Mouse (Mus musculus): ENCODE results near the gene Gm5565. TPM values are rescaled to one million over a fixed set of nuclear protein-coding genes. Genes with fewer than 3 reads are reported as not detected.
"Not testable (repeated sequence)": the region's sequence is repeated elsewhere in the genome, so short reads cannot be mapped to it uniquely, and the experiment has no call there.

Gm5565 gene
- polyA plus RNA-seq (2012; rRNA removed) = not detected in 2 replicates
- polyA plus RNA-seq (2014; fragmentation: Nextera tagmentation; extraction: Ambion mirVana) = not detected in 2 replicates

DNA sequence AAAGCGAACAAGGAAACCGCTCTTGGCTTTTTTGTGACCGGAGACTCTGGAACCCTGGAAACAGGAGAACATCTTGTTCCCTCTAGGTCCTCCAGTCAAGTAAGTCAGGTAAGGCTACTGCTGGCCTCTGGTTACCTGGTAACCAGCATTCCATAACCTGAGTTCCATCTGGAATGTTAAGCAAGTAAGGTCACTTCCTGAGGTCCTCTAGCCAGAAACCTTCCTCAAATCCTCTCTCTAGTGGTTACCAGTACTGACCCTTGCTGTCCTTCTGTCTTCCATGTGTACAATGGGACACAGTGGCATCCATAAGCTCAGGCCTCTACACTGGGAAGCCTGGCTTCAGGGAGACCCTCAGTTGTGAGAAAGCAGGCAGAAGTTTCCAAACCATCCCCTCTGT is at the start of gene Gm5565:
TSS of gene Gm5565 (minus strand) at position 101 of the 400 bp plus-strand sequence.
- DNase-seq (ENCODE audit: low read depth in 3 of 3, low spot score in 3 of 3); H3K4me1 ChIP-seq (replicated peaks; ENCODE audit: control insufficient read depth in 2 of 2, insufficient read depth in 2 of 2, low read length in 1 of 2); H3K9ac ChIP-seq (replicated peaks); H3K4me2 ChIP-seq (ENCODE audit: low read depth); ATAC-seq (ENCODE audit: insufficient read depth); H3K27me3 ChIP-seq (ENCODE audit: control insufficient read depth, insufficient read depth, low read length); H3K36me3 ChIP-seq (replicated peaks; ENCODE audit: control insufficient read depth, insufficient read depth, low read depth); H3K9me3 ChIP-seq (ENCODE audit: control insufficient read depth, low read length); H3K27ac ChIP-seq; H3K4me3 ChIP-seq (ENCODE audit: insufficient read depth in 1 of 2, low read depth in 2 of 2, low read length in 2 of 2): not testable (repeated sequence)
- WGBS (ENCODE audit: insufficient replicate concordance) = 84% methylated on average over 3 of the region's 3 CpGs

DNA sequence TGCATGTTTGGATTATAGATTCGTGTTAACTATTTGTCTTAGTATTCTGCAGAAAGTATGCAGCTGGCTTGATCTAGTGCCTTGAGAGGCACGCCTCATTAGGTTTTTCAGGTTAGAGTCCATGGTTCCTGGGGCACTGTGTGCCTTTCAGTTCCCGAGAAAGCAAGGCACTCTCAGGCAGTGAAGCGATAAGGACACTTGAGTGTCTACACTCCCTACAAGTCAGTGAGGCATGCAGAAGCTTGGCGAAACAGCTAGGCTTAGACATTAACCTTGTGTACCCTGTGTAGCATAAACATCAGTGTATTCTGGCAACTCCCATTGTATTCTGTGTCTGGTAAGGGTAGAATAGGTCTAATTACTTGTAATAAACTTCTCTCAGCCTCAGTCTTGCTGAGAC is 45.2 kb upstream of the Gm5565 start:
- Histone ChIP-seq H3K9ac (replicated peaks) (no peak overlapping the region), H3K9me3 (ENCODE audit: control insufficient read depth, low read length) (peaks cover 2% of the 10 kb centered on the region; the same call in 1 of the 2 replicates), H3K27ac (no peak overlapping the region), H3K36me3 (replicated peaks; ENCODE audit: control insufficient read depth, insufficient read depth, low read depth) (peaks cover 26% of the 10 kb centered on the region), H3K4me2 (ENCODE audit: low read depth) (no peak overlapping the region), H3K27me3 (ENCODE audit: control insufficient read depth, insufficient read depth, low read length) (no peaks in the 10 kb centered on the region), H3K4me1 (replicated peaks; ENCODE audit: control insufficient read depth in 2 of 2, insufficient read depth in 2 of 2, low read length in 1 of 2) (no peaks in the 10 kb centered on the region), H3K4me3 (ENCODE audit: insufficient read depth in 1 of 2, low read depth in 2 of 2, low read length in 2 of 2) (no peak overlapping the region)
- no peak for ATAC-seq (ENCODE audit: insufficient read depth)
- DNase-seq (ENCODE audit: low read depth in 3 of 3, low spot score in 3 of 3) = no peak
- WGBS (ENCODE audit: insufficient replicate concordance) = 82% methylated on average over 5 of the region's 5 CpGs
- TF ChIP-seq EP300 (IDR thresholded peaks at IDR 0.05; ENCODE audit: low read depth) = no peak

DNA sequence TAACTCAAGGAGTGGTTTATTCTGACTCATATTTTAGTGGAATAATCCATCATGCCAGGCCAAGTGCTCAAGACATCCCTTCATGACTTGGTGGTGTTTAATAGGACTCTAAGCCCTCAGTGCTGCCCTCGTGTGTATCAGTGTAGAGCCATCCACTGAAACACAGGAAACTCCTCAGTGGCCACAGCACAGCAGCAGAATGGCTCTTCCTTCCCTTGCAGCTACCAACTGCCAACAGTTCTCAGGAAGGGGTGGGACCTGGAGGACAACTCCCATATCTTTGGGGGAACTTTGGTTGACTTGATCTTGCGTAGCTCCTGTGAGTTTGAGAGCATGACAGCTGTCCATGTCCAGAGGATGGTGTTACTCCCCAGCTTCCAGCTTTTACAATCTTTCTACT is 43.6 kb upstream of the Gm5565 start:
- H3K36me3 ChIP-seq (replicated peaks; ENCODE audit: control insufficient read depth, insufficient read depth, low read depth) = peaks cover 18% of the 10 kb centered on the region
- no peak overlapping the region for H3K4me2 ChIP-seq (ENCODE audit: low read depth)
- no peak overlapping the region for H3K27ac ChIP-seq
- TF ChIP-seq CTCF (IDR thresholded peaks at IDR 0.05; ENCODE audit: low read depth) (no peak), EP300 (IDR thresholded peaks at IDR 0.05; ENCODE audit: low read depth) (no peak)
- ATAC-seq (ENCODE audit: insufficient read depth) (no peak), DNase-seq (ENCODE audit: low read depth in 3 of 3, low spot score in 3 of 3) (no peak)
- H3K4me1 ChIP-seq (replicated peaks; ENCODE audit: control insufficient read depth in 2 of 2, insufficient read depth in 2 of 2, low read length in 1 of 2) = no peaks in the 10 kb centered on the region
- WGBS (ENCODE audit: insufficient replicate concordance) = 54% methylated on average over 2 of the region's 2 CpGs
- peaks cover 2% of the 10 kb centered on the region; the same call in 1 of the 2 replicates for H3K9me3 ChIP-seq (ENCODE audit: control insufficient read depth, low read length)
- H3K4me3 ChIP-seq (ENCODE audit: insufficient read depth in 1 of 2, low read depth in 2 of 2, low read length in 2 of 2) = no peak overlapping the region
- H3K9ac ChIP-seq (replicated peaks) = no peak overlapping the region
- H3K27me3 ChIP-seq (ENCODE audit: control insufficient read depth, insufficient read depth, low read length) = no peaks in the 10 kb centered on the region

DNA sequence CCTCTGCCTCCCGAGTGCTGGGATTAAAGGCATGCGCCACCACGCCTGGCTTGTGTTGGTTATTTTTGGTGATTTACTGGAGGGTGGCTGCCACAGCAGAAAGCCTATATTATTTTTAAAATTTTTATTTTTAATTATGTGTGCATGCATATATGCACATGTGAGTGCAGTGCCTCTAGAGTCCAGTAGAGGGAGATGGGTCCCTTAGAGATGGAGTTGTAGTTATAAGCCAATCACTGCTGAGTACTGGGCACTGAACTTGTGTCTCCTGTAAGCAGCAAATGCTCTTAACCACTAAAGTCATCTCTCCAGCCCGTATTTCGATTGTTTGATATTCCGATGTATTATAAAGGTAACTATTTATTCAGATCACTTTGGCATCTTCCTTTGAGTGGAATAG is 40.2 kb upstream of the Gm5565 start:
- WGBS (ENCODE audit: insufficient replicate concordance) = 85% methylated on average over 6 of the region's 6 CpGs
- Histone ChIP-seq H3K4me3 (ENCODE audit: insufficient read depth in 1 of 2, low read depth in 2 of 2, low read length in 2 of 2) (no peak overlapping the region), H3K9me3 (ENCODE audit: control insufficient read depth, low read length) (peaks cover 2% of the 10 kb centered on the region; the same call in 1 of the 2 replicates), H3K27ac (no peak overlapping the region), H3K4me1 (replicated peaks; ENCODE audit: control insufficient read depth in 2 of 2, insufficient read depth in 2 of 2, low read length in 1 of 2) (no peaks in the 10 kb centered on the region), H3K9ac (replicated peaks) (no peak overlapping the region), H3K27me3 (ENCODE audit: control insufficient read depth, insufficient read depth, low read length) (no peaks in the 10 kb centered on the region), H3K4me2 (ENCODE audit: low read depth) (no peak overlapping the region), H3K36me3 (replicated peaks; ENCODE audit: control insufficient read depth, insufficient read depth, low read depth) (peaks cover 3% of the 10 kb centered on the region; the same call in 1 of the 2 replicates)
- DNase-seq (ENCODE audit: low read depth in 3 of 3, low spot score in 3 of 3) (no peak), ATAC-seq (ENCODE audit: insufficient read depth) (no peak)
- TF ChIP-seq CTCF (IDR thresholded peaks at IDR 0.05; ENCODE audit: low read depth) = peak; percentile 51; the same call in 1 of the 2 replicates
- no peak for TF ChIP-seq EP300 (IDR thresholded peaks at IDR 0.05; ENCODE audit: low read depth)

DNA sequence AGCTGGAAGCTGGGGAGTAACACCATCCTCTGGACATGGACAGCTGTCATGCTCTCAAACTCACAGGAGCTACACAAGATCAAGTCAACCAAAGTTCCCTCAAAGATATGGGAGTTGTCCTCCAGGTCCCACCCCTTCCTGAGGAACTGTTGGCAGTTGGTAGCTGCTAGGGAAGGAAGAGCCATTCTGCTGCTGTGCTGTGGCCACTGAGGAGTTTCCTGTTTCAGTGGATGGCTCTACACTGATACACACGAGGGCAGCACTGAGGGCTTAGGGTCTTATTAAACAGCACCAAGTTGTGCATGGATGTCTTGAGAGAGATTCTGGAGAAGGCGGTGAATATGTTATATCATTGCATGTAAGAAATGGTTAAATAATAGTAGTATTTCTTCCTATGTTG is 39.2 kb upstream of the Gm5565 start:
- no peaks in the 10 kb centered on the region for H3K27me3 ChIP-seq (ENCODE audit: control insufficient read depth, insufficient read depth, low read length)
- no peaks in the 10 kb centered on the region for H3K4me1 ChIP-seq (replicated peaks; ENCODE audit: control insufficient read depth in 2 of 2, insufficient read depth in 2 of 2, low read length in 1 of 2)
- H3K4me3 ChIP-seq (ENCODE audit: insufficient read depth in 1 of 2, low read depth in 2 of 2, low read length in 2 of 2) = no peak overlapping the region
- TF ChIP-seq EP300 (IDR thresholded peaks at IDR 0.05; ENCODE audit: low read depth) = no peak
- TF ChIP-seq CTCF (IDR thresholded peaks at IDR 0.05; ENCODE audit: low read depth) = peak; percentile 40
- H3K36me3 ChIP-seq (replicated peaks; ENCODE audit: control insufficient read depth, insufficient read depth, low read depth) = peaks cover 3% of the 10 kb centered on the region; the same call in 1 of the 2 replicates
- peaks cover 2% of the 10 kb centered on the region; the same call in 1 of the 2 replicates for H3K9me3 ChIP-seq (ENCODE audit: control insufficient read depth, low read length)
- H3K4me2 ChIP-seq (ENCODE audit: low read depth) = no peak overlapping the region
- DNase-seq (ENCODE audit: low read depth in 3 of 3, low spot score in 3 of 3) (no peak), ATAC-seq (ENCODE audit: insufficient read depth) (no peak)
- H3K9ac ChIP-seq (replicated peaks) = no peak overlapping the region
- 48% methylated on average over 2 of the region's 2 CpGs for WGBS (ENCODE audit: insufficient replicate concordance)
- no peak overlapping the region for H3K27ac ChIP-seq

All from liver, embryonic 14.5 days (tissue).